Mouse (Mus musculus) cerebellum, adult 8-10 months (tissue): ENCODE measurements at regions not wholly inside any gene's neighbourhood (a gene's known extent, or its start where the extent isn't known, plus 50 kb on each side); places are given as distances from the start of the nearest gene placed in this dataset.
A peak's percentile ranks its signal among the peaks of the same experiment; 100 is the strongest.

Experiments
- DNase-seq: peaks from one replicate; pipeline ENCODE4 v3.0.0; 2022

GRCm38 (mm10) chr2:57916375-57917023 is 81.2 kb upstream of the Galnt5 start:
- DNase-seq: no peak

- DNase-seq: no peak
Measured at GRCm38 (mm10) chr2:57917721-57918120, 80.0 kb upstream of the Galnt5 start.

- DNase-seq: peak; percentile 54
Measured at GRCm38 (mm10) chr2:57919102-57919731, 78.5 kb upstream of the Galnt5 start.

- no peak for DNase-seq
Measured at GRCm38 (mm10) chr2:57934062-57934822, 63.4 kb upstream of the Galnt5 start.
